ENCODE assay signal across 16 mouse cellular contexts in the genomic region with DNA sequence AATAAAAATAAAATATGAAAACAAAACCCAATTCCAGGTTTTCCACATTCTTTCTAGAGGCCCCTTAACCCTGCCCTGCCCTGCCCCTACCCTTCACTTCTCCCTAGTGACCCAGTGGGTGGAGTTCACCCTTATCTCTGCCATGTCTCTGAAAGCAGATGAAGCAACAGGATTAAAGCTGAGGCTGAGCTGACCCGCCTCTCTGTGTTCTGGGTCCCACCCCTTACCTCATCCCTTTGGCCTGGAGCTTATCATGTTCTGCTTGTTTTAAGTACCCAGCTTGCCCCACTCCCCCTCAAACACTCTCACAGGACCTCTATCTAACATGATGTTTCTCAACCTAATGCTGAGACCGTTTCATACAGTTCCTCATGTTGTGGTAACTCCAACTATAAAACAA.
DNase-seq lines count a peak whose midpoint lies in the region; ATAC-seq and TF ChIP-seq lines count a peak whose summit lies in the region.
"Had no signal": no experiment of that assay in that cellular context is flagged by ENCODE, and none has a peak within 500 bp of the region (broad histone marks: within the 10 kb centered on the region; RNA-seq: fewer than 3 reads in every experiment).

No protein-coding gene starts in this region.

- H3K4me1 ChIP-seq in heart, embryonic 12.5 days (replicated peaks), result peaks cover 72% of the 10 kb centered on the region
- H3K4me1 ChIP-seq in MEL (ENCODE audit: control insufficient read depth in 1 of 2, insufficient read depth in 2 of 2, low read length in 2 of 2), result peaks cover 30 to 34% of the 10 kb centered on the region in 2 experiments

- ATAC-seq in heart, embryonic 12.5 days (ENCODE audit: insufficient number of reproducible peaks, low FRiP score), result peak; percentile 58
- ATAC-seq in monocyte, adult 5-6 weeks (replicated peaks; ENCODE audit: insufficient number of reproducible peaks, low FRiP score, low TSS enrichment, poor library complexity, severe bottlenecking), result peak; percentile 20; the same call in 1 of the 2 replicates
- ATAC-seq: forebrain, embryonic 14.5 days had no signal

- TF ChIP-seq EP300 in MEL (IDR thresholded peaks at IDR 0.05; ENCODE audit: low read depth in 1 of 2, low read length in 2 of 2), result peak; percentile 56 to 64; a peak in 3 of 4 replicates

- intact Hi-C loops in heart, postnatal 14 days (cut with DNase I), result no loop called here

- no peaks in the 10 kb centered on the region for H3K79me2 ChIP-seq in MEL (ENCODE audit: control insufficient read depth, insufficient read depth, low read length, poor library complexity)

- no peak for DNase-seq in heart, postnatal 14 days
- peak; percentile 89 for DNase-seq in MEL (ENCODE audit: low read depth, low spot score)
- peak; percentile 80 for DNase-seq in liver
- DNase-seq in thymus, postnatal 4 days, result no peak
- DNase-seq in frontal cortex, postnatal 36 days (ENCODE audit: low spot score in 2 of 2), result no peak
- no peak for DNase-seq in layer of hippocampus, adult 8-10 months (ENCODE audit: low spot score in 2 of 2)
- DNase-seq: adrenal gland, postnatal 36 days; cerebellum, adult 8-10 months; midbrain, embryonic 14.5 days; thymus, postnatal 25 days had no signal

- no peaks in the 10 kb centered on the region for H3K9me3 ChIP-seq in heart, embryonic 12.5 days (replicated peaks)
- H3K9me3 ChIP-seq in MEL (replicated peaks; ENCODE audit: insufficient read depth, low read length), result no peaks in the 10 kb centered on the region
- H3K9me3 ChIP-seq: embryonic facial prominence, embryonic 13.5 days; hindbrain, embryonic 15.5 days; neural tube, embryonic 15.5 days had no signal

- H3K27ac ChIP-seq in heart, embryonic 12.5 days (ENCODE audit: poor library complexity, severe bottlenecking), result peak overlapping the region; percentile 46; the same call in 1 of the 2 replicates
- no peak overlapping the region; the same call in 1 of the 2 replicates for H3K27ac ChIP-seq in MEL (ENCODE audit: control insufficient read depth, low read depth, low read length)
- H3K27ac ChIP-seq: embryonic facial prominence, embryonic 13.5 days; hindbrain, embryonic 15.5 days; neural tube, embryonic 15.5 days had no signal

- TF ChIP-seq POLR2A in MEL (IDR thresholded peaks at IDR 0.05; ENCODE audit: control insufficient read depth in 1 of 2, insufficient read depth in 1 of 2, low read depth in 1 of 2, low read length in 2 of 2, poor library complexity in 1 of 2), result 0 out of 4 replicates have a peak, but pooled peaks of 1 of the 2 experiments have one; percentile 28

- no peaks in the 10 kb centered on the region for H3K36me3 ChIP-seq in heart, embryonic 12.5 days
- H3K36me3 ChIP-seq in MEL (ENCODE audit: control insufficient read depth in 1 of 2, insufficient read depth in 2 of 2, low read length in 2 of 2), result peaks cover 0 to 31% of the 10 kb centered on the region in 2 experiments; a peak in 2 of 4 replicates
- H3K36me3 ChIP-seq: embryonic facial prominence, embryonic 13.5 days; hindbrain, embryonic 15.5 days; neural tube, embryonic 15.5 days had no signal

- TF ChIP-seq RAD21 in MEL (IDR thresholded peaks at IDR 0.05; ENCODE audit: low read depth, low read length), result no peak

- no peaks in the 10 kb centered on the region for H3K27me3 ChIP-seq in heart, embryonic 12.5 days (replicated peaks)
- H3K27me3 ChIP-seq in MEL (ENCODE audit: control insufficient read depth in 1 of 2, insufficient read depth in 2 of 2, low read length in 2 of 2), result no peaks in the 10 kb centered on the region
- H3K27me3 ChIP-seq: embryonic facial prominence, embryonic 13.5 days; hindbrain, embryonic 15.5 days; neural tube, embryonic 15.5 days had no signal

- no peak overlapping the region for H3K4me3 ChIP-seq in heart, embryonic 12.5 days
- H3K4me3 ChIP-seq in MEL (ENCODE audit: control insufficient read depth in 1 of 2, insufficient read depth in 1 of 2, low read depth in 2 of 2, low read length in 2 of 2), result no peak overlapping the region
- H3K4me3 ChIP-seq: embryonic facial prominence, embryonic 13.5 days; hindbrain, embryonic 15.5 days; neural tube, embryonic 15.5 days had no signal

- no peak for TF ChIP-seq CTCF in MEL (IDR thresholded peaks at IDR 0.05 in 2 of 3, conservative IDR thresholded peaks at IDR 0.05 in 1 of 3; ENCODE audit: control insufficient read depth in 1 of 3, insufficient read depth in 1 of 3, low read depth in 2 of 3, low read length in 3 of 3, poor library complexity in 1 of 3, severe bottlenecking in 1 of 3)

- H3K9ac ChIP-seq in heart, embryonic 12.5 days, result no peak overlapping the region
- no peak overlapping the region for H3K9ac ChIP-seq in MEL (ENCODE audit: control insufficient read depth, low read depth, low read length, poor library complexity, severe bottlenecking)
- H3K9ac ChIP-seq: embryonic facial prominence, embryonic 13.5 days; hindbrain, embryonic 15.5 days; neural tube, embryonic 15.5 days had no signal

- 13% methylated on average over 2 of the region's 2 CpGs for WGBS in heart, embryonic 12.5 days

- no peak overlapping the region for H3K4me2 ChIP-seq in heart, embryonic 12.5 days
- H3K4me2 ChIP-seq: embryonic facial prominence, embryonic 13.5 days; hindbrain, embryonic 15.5 days; neural tube, embryonic 15.5 days had no signal

TF ChIP-seq in MEL, 35 proteins besides CTCF, POLR2A, EP300 and RAD21:
- TF ChIP-seq ZMIZ1 (IDR thresholded peaks at IDR 0.05; ENCODE audit: low read depth, low read length) (no peak), TBP (IDR thresholded peaks at IDR 0.05; ENCODE audit: low read depth, low read length) (peak; percentile 54; the same call in 1 of the 2 replicates), JUND (IDR thresholded peaks at IDR 0.05; ENCODE audit: low read depth, low read length) (no peak), GABPA (IDR thresholded peaks at IDR 0.05; ENCODE audit: low read depth, low read length) (no peak), POLR2AphosphoS5 (IDR thresholded peaks at IDR 0.05; ENCODE audit: borderline replicate concordance, low read depth, low read length) (no peak), TCF12 (IDR thresholded peaks at IDR 0.05; ENCODE audit: low read depth, low read length) (peak; percentile 71), ZKSCAN1 (IDR thresholded peaks at IDR 0.05; ENCODE audit: low read depth, low read length) (no peak), MAFK (IDR thresholded peaks at IDR 0.05; ENCODE audit: borderline replicate concordance, low read depth, low read length) (no peak), SMC3 (IDR thresholded peaks at IDR 0.05; ENCODE audit: low read depth, low read length) (no peak), USF1 (IDR thresholded peaks at IDR 0.05; ENCODE audit: low read depth, low read length) (peak; percentile 34; the same call in 1 of the 2 replicates), POLR2AphosphoS2 (IDR thresholded peaks at IDR 0.05; ENCODE audit: low read length) (no peak), GATA1 (IDR thresholded peaks at IDR 0.05; ENCODE audit: low read depth, low read length) (peak; percentile 89), NRF1 (IDR thresholded peaks at IDR 0.05; ENCODE audit: insufficient read depth, low read depth, low read length, poor library complexity, severe bottlenecking) (no peak), USF2 (IDR thresholded peaks at IDR 0.05; ENCODE audit: borderline replicate concordance in 1 of 2, insufficient read depth in 1 of 2, low read depth in 1 of 2, low read length in 2 of 2) (no peak), UBTF (IDR thresholded peaks at IDR 0.05; ENCODE audit: borderline replicate concordance, insufficient read depth, low read depth, low read length) (no peak), RCOR1 (IDR thresholded peaks at IDR 0.05; ENCODE audit: low read depth, low read length) (no peak), MXI1 (IDR thresholded peaks at IDR 0.05; ENCODE audit: low read depth, low read length) (0 out of 2 replicates have a peak, but pooled peaks have one; percentile 8), E2F4 (IDR thresholded peaks at IDR 0.05; ENCODE audit: borderline replicate concordance, low read depth, low read length) (no peak), CHD2 (IDR thresholded peaks at IDR 0.05; ENCODE audit: low read length) (no peak), KAT2A (conservative IDR thresholded peaks at IDR 0.05; ENCODE audit: low read depth, low read length) (no peak), ETS1 (IDR thresholded peaks at IDR 0.05; ENCODE audit: low read depth, low read length) (peak; percentile 84), MAX (IDR thresholded peaks at IDR 0.05; ENCODE audit: low read length) (no peak), ZC3H11A (IDR thresholded peaks at IDR 0.05; ENCODE audit: low read depth, low read length) (no peak), MAZ (IDR thresholded peaks at IDR 0.05; ENCODE audit: low read depth, low read length) (peak; percentile 58; the same call in 1 of the 2 replicates), HCFC1 (IDR thresholded peaks at IDR 0.05; ENCODE audit: low read depth, low read length) (no peak), MYB (IDR thresholded peaks at IDR 0.05; ENCODE audit: low read depth, low read length) (no peak), ZNF384 (IDR thresholded peaks at IDR 0.05; ENCODE audit: low read depth, low read length) (no peak), MEF2A (IDR thresholded peaks at IDR 0.05; ENCODE audit: extremely low read depth, insufficient replicate concordance, low read depth, low read length, poor library complexity, severe bottlenecking) (0 out of 2 replicates have a peak, but pooled peaks have one; percentile 19), SIN3A (IDR thresholded peaks at IDR 0.05; ENCODE audit: low read length) (peak; percentile 60), BHLHE40 (IDR thresholded peaks at IDR 0.05; ENCODE audit: borderline replicate concordance, low read depth, low read length) (no peak), TAL1 (IDR thresholded peaks at IDR 0.05; ENCODE audit: low read length) (peak; percentile 34), ELF1 (IDR thresholded peaks at IDR 0.05; ENCODE audit: low read depth, low read length) (no peak), NELFE (IDR thresholded peaks at IDR 0.05; ENCODE audit: low read depth, low read length) (no peak), CHD1 (IDR thresholded peaks at IDR 0.05; ENCODE audit: low read depth, low read length) (no peak), MYC (IDR thresholded peaks at IDR 0.05; ENCODE audit: low read depth, low read length) (no peak)
TF ChIP-seq in MEL: peak in this region for 10.

Comparison
In these comparisons a context has a peak if more than half of its experiments do, and no peak if none do; other contexts are left out.
1. DNase-seq: peak in MEL (single experiment) and liver (single experiment); none in heart, postnatal 14 days (0 of 2), thymus, postnatal 4 days (single experiment), frontal cortex, postnatal 36 days (0 of 2) and layer of hippocampus, adult 8-10 months (0 of 2).